Mouse (Mus musculus): ENCODE measurements around the gene Ksr2.

- TF ChIP-seq CTCF (IDR thresholded peaks at IDR 0.05; ENCODE audit: extremely low read depth, insufficient read depth, insufficient read length, insufficient replicate concordance) (no peak), POLR2A (IDR thresholded peaks at IDR 0.05; ENCODE audit: low read depth, low read length) (no peak)
Measured at GRCm38 (mm10) chr5:117530991-117531390, 117.2 kb downstream of the Ksr2 start.

All from spleen, adult 2 months (tissue).